Mouse (Mus musculus) retina, adult 2 months (tissue): ENCODE data around the gene Gm9758.
"Not testable (repeated sequence)": the region's sequence is repeated elsewhere in the genome, so short reads cannot be mapped to it uniquely, and the experiment has no call there.

ENCODE experiments used
- DNase-seq: peaks from one replicate; pipeline ENCODE4 v3.0.0-alpha.2; 2012; ENCODE audit warnings: low read depth, low spot score

Gene Gm9758

DNA sequence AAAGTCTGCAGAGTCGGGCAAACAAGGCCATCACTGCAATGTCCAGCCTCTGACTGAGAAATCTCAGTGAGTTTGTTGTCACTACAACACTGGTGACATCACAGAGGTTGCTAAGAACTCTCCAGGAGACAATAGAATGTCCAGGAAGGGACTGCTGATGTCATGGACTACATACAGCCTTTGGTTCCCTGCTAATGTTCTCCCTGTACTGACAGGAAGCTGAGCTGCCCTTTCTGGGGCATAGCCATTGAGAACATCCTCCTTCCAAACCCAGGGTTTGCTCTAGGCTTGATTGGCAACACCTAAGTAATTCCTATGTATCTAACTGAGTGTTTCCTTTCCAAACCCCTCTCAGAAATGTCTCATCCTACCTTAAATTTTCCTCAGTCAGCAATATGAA lies at the start of gene Gm9758:
Gene Gm9758, minus strand, starts transcription at position 101 of the 400 bp plus-strand sequence.
- DNase-seq, result not testable (repeated sequence)

DNA sequence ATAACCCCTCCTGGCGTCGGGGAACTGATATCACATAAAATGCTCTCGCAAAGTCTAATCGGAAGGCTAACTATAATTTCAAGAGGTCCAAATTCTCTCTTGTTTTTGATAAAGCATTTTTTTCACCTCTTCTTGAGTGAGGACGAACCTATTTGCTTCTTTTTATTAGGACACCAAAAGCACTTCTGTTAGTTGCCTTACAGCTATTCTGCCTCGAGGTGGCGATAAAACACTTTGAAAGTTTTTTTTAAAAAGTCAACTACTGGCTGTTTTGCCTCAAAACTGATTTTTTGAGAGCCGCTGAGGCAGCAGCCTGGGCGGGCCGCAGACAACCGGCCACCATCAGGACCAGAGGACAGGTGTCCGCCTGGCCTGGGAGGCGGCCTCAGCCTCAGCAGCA lies 49.1 kb upstream of the Gm9758 start:
- not testable (repeated sequence) for DNase-seq

DNA sequence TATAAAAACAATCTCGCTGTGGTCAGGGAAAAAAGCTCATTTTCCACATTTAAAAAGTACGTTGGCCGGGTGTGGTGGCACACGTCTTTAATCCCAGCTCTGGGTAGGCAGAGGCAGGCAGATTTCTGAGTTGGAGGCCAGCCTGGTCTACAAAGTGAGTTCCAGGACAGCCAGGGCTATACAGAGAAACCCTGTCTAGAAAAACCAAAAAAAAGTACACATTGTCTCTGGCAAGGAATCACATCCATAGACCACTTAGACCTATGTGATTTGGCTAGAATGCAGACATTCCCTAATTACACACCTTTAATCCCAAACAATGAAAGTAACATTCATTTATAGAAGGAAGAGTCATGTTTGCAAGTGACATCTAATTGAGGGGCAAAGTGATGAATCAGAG lies 46.8 kb upstream of the Gm9758 start:
- not testable (repeated sequence) for DNase-seq

DNA sequence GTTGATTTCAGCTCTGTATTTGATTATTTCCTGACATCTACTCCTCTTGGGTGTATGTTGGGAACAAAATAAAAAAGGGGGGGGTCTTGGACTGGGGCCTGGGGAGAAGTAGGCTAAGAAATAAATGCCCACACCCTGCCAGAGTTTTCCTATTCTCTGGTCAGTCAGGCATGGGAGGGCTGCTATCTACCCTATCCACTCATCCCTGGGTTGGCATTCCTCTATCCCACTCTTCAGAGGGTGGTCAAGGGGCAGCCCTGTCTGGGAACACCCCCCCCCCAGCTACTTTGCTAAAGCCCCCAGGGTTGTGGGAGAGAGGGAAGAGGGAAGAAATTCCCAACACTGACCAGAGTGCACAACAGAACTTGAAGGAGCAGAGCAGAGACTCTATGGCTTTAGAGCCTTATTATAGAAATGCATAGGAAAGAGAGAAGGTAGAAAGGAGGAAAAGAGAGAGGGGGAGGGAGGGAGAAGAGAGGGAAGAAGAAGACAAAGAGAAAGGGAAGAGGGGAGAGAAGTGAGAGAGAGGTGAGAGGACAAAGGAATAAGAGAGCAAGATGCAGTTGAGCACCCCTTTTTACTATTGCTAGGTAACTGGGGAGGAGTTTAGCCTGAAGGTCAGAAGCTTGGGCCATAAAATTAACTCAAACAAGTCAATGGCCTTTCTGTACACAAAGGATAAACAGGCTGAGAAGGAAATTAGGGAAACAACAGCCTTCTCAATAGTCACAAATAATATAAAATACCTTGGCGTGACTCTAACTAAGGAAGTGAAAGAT lies 41.4 kb upstream of the Gm9758 start:
- DNase-seq, result not testable (repeated sequence)

DNA sequence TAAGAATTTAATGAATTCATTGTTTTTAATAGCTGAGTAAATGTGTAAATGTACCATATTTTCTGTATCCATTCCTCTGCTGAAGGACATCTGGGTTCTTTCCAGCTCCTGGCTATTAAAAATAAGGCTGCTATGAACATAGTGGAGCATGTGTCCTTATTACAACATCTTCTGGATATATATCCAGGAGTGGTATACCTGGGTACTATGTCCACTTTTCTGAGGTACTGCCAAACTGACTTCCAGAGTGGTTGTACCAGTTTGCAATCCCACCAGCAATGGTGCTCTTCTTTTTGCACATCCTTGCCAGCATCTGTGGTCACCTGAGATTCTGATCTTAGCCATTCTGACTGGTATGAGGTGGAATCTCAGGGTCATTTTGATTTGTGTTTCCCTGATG lies 38.9 kb upstream of the Gm9758 start:
- DNase-seq, result not testable (repeated sequence)

DNA sequence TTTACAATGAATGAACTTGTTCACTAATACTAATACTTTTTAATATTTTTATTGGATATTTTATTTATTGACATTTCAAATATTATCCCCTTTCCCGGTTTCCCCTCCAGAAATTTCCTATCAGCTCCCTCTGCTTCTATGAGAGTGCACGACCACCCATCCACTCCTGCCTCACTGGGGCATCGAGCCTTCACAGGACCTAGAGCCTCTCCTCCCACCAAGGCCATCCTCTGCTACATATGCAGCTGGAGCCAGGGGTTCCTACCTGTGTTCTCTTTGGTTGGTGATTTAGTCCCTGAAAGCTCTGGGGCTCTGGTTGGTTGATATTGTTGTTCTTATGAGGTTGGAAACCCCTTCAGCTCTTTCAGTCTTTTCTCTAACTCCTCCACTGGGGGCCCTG lies 38.0 kb upstream of the Gm9758 start:
- DNase-seq, result not testable (repeated sequence)

DNA sequence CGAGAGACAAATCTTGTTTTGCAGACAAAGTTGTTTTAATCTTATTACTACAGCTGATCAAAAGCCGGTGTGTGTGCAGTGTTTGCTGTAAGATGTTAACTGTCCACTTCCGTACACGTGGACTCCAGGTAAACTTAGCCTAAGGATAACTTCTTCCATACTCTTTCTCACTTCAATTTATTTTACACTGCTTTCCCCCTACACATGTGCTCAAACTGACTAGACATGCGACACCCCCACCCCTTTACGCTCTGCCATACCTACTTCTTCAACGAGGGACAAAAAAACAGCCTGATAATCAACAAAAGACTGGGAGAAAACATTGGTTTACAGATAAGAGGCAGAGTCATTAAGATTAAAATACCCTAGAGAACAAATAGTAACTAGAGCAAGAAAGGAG lies 37.1 kb upstream of the Gm9758 start:
- not testable (repeated sequence) for DNase-seq

DNA sequence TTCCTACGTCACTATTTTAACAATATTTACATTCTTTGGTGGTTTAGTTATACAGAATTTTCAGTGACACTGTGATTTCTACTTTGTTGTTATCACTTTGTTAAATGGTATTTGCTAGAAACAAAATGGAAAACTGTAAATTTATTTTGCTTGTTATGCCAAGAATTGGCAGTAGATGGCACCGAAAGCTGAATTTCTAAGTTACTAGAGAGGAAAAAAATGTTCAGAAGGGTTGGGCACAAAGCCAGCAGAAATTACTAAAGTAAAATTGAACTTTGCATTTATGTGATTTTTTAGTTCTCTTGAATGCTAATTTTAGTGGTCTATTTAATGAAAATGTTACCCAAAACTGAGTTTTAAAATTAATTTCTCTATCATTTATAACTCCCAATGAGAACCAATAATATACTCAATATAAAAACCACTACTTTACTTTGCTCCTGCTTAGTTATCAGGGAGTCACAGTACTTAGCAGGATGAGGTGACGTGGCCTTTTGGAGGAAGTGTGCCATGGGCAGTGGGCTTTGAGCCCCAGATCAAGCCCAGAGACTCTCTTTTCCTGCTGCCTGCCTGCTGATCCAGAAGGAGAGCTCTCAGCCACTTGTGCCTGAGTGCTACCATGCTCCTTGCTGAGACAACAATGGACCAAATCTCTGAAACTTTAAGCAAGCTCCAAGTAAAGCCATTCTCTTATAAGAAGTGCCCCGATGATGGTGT lies 32.9 kb upstream of the Gm9758 start:
- not testable (repeated sequence) for DNase-seq

DNA sequence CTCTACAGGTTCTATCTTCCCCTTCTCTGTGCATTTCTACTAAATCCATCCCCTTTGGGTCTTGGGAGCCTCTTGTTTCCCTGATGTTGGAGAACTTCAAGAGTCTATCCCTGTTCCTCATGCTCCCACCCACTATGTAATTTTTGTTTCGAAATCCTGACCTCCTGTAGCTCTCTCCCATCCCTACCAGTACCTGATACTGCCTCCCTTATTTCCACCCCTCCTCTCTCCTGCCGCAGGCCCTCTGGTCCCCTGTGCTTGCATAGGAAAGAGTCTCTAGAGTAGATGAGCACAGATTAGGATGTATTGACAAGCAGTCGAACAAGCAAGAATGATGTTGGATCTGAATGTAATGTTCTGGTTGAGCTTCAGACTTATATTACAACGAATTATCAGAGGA lies 30.8 kb upstream of the Gm9758 start:
- not testable (repeated sequence) for DNase-seq

DNA sequence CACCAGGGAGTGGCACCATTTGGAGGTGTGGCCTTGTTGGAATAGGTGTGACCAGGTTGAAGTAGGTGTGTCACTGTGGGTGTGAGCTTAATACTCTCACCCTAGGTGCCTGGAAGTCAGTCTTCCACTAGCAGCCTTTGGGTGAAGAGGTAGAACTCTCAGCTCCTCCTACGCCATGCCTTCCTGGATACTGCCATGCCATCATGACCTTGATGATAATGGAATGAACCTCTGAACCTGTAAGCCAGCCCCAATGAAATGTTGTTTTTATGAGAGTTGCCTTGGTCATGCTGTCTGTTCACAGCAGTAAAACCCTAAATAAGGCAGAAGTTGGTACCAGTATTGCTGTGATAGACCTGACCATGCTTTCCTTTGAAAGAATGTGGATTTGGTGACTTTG lies 26.3 kb upstream of the Gm9758 start:
- not testable (repeated sequence) for DNase-seq

DNA sequence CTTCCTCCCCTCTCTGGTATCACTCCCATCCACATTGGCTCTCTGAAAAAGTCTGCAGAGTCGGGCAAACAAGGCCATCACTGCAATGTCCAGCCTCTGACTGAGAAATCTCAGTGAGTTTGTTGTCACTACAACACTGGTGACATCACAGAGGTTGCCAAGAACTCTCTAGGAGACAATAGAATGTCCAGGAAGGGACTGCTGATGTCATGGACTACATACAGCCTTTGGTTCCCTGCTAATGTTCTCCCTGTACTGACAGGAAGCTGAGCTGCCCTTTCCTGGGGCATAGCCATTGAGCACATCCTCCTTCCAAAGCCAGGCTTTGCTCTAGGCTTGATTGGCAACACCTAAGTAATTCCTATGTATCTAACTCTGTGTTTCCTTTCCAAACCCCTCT lies 23.6 kb upstream of the Gm9758 start, which contains the start of gene Speer4e:
Gene Speer4e, minus strand, starts transcription at position 101 of the 400 bp plus-strand sequence.
- not testable (repeated sequence) for DNase-seq

DNA sequence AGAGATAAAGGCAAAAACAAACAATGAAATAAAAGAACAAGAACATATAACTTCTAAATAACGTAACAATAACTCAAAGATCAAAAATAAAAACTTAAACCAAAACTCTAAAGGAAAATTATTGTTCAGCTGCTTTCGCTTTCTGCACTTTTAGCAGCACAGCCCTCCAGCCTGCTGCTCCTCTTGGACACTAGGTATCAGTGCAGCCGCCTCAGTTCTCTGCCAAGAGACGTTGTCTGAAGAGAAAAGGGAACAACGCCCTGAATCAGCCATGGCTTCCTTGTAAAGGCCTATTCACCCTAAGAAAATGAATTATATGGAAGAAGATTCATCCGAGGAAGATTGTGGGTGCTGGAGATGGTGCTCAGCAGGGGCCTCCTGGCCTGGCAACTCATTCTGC lies 19.0 kb upstream of the Gm9758 start:
- not testable (repeated sequence) for DNase-seq

DNA sequence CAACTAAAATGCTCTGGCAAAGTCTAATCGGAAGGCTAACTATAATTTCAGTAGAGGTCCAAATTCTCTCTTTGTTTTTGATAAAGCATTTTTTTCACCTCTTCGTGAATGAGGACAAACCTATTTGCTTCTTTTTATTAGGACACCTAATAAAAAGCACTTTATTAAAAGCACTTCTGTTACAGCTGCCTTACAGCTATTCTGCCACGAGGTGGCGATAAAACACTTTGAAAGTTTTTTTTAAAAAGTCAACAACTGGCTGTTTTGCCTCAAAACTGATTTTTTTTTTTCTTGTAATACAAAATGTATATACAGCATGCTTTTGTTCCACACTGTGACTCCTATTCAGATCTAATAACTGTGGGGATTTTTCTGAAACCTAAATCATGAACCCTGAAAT lies 12.3 kb upstream of the Gm9758 start:
- not testable (repeated sequence) for DNase-seq

DNA sequence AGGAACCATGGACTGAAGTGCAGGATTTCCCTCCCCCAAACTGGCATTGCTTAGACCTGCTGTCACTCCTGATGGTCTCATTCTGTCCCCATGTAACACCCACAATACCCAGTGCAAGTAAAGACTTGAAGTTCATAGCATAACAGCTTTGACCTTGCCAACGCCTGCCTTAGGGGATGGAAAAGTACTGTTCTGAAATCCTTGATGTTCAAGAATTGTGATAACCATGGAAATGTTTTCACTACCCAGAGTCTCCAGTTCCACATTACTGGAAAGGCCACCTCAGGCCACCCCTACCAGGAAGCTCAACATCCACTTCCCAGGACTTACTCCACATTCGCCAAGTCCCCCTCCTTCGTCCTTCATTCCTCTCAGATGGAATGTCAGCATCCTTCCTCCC lies 338 bp downstream of the Gm9758 start:
- DNase-seq, result not testable (repeated sequence)

DNA sequence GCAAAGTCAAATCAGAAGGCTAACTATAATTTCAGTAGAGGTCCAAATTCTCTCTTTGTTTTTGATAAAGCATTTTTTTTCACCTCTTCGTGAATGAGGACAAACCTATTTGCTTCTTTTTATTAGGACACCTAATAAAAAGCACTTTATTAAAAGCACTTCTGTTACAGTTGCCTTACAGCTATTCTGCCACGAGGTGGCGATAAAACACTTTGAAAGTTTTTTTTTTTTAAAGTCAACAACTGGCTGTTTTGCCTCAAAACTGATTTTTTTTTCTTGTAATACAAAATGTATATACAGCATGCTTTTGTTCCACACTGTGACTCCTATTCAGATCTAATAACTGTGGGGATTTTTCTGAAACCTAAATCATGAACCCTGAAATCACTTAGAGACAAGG lies 11.2 kb downstream of the Gm9758 start:
- DNase-seq, result not testable (repeated sequence)

DNA sequence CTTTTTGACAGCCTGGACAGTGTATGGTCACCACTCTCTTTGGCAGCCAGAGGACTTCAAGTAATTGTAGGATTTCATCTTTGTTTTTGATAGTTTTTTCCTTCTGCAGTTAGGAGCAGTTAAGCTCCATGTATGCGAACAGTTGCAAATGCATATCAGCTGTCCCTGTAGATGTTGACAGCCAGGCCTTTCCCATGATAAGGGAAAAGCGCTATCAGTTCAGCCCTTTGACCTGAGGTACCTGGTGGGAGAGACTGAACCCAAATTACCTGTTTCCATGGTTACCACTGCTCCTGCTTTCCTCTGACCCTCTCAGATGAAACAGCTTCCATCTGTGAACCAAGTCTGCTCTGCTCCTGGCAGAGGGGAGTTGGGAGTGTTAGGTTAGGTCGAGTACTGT lies 22.5 kb downstream of the Gm9758 start:
- DNase-seq, result no peak

DNA sequence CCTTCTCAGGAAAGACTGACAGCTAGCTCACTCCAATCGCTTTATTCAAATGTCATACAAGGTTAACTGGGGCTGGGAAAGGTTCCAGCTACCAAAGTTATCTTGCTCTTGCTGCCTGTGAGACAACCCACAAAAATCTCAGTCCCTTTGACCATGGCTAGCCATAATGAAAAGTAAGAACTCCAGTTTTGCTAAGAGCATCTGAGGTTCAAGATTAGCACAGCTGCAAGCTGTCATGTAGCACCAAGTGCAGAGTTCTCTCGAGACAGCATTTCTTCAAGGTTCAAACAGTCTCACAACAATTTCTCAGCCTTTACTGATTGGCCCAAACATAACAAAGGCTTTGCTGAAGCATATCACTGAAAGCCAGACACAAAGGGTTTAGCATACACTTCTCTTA lies 29.4 kb downstream of the Gm9758 start:
- not testable (repeated sequence) for DNase-seq
